Mouse (Mus musculus) E14TG2a.4 (cell line): Measurements from ENCODE around the gene Tvp23b.

Source experiments
- CTCF ChIP-seq: conservative IDR thresholded peaks from 2 replicates; pipeline ENCODE4 v1.5.1; 2014; ENCODE audit warnings: low read length
- NANOG ChIP-seq: IDR thresholded peaks from 2 replicates; pipeline ENCODE4 v1.6.1; 2014; ENCODE audit warnings: borderline replicate concordance, low read length, mixed read lengths

GRCm38 (mm10) chr11:62830387-62830786 is 48.9 kb upstream of the Tvp23b start:
- no peak for TF ChIP-seq NANOG
- TF ChIP-seq CTCF = no peak
